Mouse (Mus musculus): ENCODE measurements around the gene Cd1d1.
"Not testable (repeated sequence)": the region's sequence is repeated elsewhere in the genome, so short reads cannot be mapped to it uniquely, and the experiment has no call there.

Cd1d1 gene

DNA sequence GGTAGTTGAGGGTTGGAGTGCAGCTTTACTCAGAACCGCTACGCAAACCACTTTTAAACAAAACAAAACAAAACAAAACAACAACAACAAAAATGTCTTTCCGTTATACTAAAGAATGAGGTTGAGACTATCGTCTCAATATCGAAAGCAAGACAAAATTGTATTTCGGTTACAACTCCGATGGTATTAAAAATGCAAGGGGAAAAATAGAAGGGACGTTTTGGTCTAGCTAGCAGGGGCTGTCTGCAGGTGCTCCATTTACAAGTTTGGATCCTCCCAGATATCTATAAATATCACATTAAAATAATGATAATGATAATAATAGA, at the start of gene Cd1d1:
Gene Cd1d1 (minus strand): TSS at position 27 of the 326 bp plus-strand sequence.
- DNase-seq (ENCODE audit: low read depth, low spot score): no peak

DNA sequence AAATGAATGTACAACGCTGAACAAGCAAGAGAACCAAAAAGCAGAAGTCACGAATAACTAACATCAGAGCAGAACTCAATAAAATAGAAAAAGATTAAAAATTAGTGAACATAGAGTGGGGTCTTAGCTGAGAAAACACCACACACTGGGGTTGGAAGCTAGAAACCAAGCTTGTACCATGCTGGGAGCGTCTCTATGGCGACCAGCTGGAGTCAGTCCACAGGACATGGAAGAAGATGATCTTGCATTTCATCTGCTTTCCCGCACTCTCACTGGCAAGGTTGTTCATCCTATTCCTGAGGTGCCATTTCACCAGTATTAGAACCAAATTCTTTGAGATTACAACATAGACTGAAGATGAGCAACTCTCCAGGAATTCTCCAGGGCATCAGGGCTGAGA, 48.6 kb upstream of the Cd1d1 start:
- no peak for DNase-seq (ENCODE audit: low read depth, low spot score)

DNA sequence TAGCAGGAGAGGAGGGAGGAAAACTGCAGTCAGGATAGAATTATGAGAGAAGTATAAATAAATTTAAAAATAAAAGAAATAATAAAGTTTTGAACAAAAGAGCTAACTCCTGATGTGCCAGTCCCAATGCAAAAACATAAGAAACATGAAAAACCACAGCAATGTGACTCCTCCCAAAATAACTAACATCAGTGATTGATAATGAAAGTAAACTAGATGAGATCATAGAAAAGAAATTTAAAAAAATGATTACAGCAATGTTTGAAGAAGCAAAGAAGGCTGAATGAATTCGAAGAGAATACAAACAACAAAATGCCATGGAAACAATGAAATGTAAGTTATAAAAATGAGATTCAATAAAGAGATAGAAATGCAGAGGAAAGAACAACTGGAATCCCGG, 42.5 kb upstream of the Cd1d1 start:
- no peak for DNase-seq (ENCODE audit: low read depth, low spot score)

DNA sequence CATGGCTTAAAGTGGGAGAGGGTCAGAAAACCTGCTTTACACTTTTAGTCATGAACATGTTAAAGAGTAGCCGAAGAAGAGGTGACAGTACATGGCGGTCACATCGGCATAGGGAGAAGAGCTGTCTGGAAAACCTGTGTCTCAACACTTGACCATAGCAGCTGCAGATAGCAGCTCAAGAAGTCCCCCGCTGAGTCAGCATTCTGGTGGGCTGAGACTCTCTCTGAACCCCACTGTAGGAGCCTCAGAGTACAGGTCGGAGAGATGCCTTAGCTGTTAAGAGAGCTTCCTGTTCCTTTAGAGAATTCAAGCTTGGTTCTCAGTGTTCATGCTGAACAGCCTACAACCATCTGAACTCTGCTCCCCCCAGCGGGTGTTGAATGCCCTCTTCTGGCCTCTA, 39.3 kb upstream of the Cd1d1 start:
- no peak for DNase-seq (ENCODE audit: low read depth, low spot score)

DNA sequence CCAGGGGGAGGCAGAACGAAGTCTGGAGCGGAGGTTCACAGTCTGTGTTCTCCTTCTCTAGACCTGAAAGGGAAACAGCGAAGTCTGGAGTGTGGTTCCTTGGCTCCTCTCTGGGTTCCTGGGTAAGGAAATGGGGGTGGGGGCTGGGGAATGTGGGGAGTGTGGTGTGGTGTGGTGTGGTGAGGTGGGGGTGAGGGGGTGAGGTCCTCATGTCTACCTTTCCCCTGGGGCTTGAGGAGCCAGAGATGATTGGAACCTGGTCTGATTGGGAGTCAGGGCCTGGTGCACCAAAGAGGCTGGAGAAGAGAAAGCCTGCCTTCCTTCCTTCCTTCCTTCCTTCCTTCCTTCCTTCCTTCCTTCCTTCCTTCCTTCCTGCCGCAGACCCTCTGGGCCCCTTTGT, 34.8 kb upstream of the Cd1d1 start:
- DNase-seq (ENCODE audit: low read depth, low spot score): no peak

DNA sequence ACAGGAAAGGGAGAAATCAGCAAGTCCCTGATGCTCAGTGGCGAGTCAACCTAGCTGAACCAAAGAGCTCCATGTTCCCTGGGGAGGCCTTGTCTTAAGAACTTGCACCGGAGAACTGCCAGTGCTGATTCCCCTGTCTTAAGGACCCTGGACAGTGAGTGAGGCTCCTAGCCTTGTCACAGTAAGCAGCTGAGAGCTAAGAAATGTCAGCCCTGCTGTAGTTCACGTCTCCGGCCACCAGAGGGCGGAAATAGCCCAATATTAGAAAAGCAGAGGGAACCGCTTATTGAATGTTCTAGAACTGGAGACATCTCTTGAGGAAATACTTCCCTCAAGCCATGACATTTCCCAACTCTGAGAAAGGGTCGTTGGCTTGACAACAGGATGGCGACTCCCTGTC, 34.1 kb upstream of the Cd1d1 start:
- DNase-seq (ENCODE audit: low read depth, low spot score): peak; percentile 76

DNA sequence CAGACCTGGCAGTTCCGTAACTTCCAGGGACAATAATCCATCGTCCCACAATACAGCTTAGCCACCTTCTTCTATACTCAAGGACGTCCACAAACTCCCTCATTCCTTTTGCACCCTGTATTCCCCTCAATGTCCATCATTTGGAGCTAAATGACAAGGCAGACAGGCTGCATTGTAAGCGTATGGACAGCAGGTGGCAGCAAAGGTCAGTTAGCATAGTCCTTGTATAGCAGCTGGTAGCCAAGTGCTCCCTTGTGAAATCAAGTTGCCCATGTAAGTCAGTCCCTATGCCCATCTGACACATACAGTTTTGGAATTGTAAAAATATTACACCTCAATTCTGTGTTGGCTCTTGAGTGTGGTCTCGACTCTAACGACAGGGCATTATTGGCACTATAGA, 31.6 kb upstream of the Cd1d1 start:
- DNase-seq (ENCODE audit: low read depth, low spot score): peak; percentile 78

DNA sequence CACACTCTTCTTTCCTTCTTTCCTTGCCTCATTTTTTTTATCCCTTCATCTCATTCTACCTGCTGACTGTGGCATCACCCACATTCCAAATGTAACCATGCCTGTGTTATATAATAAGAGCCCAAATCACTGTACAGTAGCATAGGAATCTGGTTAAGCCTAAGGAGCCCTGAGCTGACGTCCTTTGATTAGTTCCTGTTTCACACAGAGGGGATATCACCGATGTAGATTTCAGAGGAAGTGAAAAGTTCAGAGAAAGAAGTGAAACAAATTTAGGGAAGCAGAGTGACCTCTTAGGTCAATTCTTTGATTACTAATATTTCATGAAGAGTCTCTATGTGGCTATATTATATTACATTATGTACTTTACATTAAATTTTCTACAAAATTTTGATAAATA, 18.5 kb upstream of the Cd1d1 start:
- DNase-seq (ENCODE audit: low read depth, low spot score): no peak

DNA sequence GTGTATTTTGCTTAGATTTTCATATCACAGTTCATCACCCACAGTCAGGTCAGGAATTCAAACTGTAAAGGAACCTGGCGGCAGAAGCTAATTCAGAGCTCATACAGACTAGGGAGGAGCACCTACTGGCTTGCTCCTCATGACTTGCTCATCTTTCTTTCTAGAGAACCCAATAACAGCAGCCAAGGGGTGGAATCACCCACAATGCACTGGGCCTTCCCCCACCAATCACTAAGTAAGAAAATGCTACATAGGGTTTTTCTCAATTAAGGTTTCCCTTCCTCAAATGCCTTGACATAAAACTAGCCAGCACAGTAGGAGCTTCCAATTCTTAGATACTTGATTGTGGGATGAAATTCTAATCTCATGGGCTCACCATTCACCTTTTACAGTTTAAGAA, 17.8 kb upstream of the Cd1d1 start:
- DNase-seq (ENCODE audit: low read depth, low spot score): no peak

DNA sequence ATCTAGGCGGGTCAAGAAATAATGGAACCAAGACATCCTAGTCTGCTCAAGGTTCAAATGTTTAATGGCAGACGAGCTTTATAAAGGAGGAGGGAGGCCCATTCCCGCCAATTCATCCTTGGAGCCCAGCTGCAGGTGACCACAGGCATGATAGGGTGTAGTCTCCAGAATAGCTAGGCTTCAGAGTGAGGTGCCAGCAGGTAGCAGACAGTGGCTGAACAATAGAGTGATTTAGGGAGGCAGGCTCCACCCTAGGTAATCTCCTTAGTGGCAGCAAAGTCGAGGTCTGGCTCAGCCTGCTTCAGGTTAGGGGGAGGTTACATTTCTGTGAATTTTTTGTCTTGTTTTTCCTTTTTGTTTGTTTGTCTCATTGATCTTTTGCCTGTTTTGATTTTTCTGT, 16.7 kb upstream of the Cd1d1 start:
- no peak for DNase-seq (ENCODE audit: low read depth, low spot score)

DNA sequence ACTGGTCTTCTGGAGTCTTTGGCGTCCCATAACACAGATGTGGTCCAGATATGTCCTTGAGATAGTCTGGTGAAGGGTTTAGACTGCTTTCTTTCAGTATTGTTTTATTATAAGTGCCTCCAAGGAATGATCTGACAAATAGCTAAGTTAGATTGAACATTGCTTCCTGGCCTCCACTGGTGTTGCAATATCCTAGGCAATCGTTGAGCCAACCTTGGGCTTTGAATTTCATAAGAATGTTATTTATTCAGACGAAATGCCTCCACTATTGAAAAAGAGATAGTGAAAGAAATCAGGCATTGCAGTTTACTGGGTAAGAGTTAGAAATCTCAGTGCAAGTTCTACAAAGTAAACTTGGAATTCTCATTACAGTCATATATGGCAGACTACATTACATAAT, 13.2 kb upstream of the Cd1d1 start:
- DNase-seq (ENCODE audit: low read depth, low spot score): not testable (repeated sequence)

DNA sequence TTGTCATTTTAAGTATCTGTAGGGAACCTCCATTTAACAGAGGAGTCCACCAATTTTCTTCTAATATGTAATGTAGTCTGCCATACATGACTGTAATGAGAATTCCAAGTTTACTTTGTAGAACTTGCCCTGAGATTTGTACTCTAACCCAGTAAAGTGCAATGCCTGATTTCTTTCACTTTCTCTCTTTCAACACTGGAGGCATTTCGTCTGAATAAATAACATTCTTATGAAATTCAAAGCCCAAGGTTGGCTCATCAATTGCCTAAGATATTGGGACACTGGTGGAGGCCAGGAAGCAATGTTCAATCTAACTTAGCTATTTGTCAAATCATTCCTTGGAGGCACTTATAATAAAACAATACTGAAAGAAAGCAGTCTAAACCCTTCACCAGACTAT, 9.0 kb upstream of the Cd1d1 start:
- DNase-seq (ENCODE audit: low read depth, low spot score): not testable (repeated sequence)

DNA sequence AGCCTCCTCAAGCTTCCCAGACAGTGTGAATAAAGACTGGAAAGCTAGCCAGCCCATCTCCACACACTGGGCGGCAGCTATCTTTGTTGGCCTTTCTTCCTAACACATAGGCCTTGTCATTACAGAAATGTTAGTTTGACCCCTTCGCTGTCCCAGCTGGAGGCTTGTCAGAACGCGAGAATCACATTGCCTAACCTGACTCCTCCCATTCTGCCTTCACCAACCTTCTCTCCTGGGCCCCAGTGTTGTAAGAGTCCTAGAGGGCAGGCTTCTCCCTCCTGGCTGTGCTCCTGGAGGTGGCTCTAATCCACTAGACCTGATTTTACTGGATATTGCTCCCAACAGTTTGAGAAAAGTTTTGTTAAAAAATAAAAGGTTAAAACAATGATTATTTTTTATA, 1.4 kb upstream of the Cd1d1 start:
- DNase-seq (ENCODE audit: low read depth, low spot score): no peak

DNA sequence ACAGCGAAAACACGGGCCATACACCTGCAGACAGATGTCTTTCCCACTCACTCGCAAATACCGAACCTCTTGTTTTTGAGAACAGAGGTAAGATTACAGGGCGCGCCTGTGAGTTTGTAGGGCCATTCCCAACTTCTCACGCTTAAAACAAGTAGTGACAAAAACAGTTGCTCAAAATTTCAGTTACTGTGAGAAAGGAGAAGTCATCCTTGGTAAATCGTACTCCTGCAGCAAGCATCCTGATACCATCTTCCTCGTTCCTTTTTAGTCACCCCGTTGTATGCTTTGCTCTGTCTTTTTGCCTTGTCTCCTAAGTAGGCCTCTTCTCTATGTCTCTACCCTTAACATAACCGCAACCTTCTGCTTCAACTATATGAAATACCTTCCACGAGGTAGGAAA, 810 bp upstream of the Cd1d1 start:
- no peak for DNase-seq (ENCODE audit: low read depth, low spot score)

DNA sequence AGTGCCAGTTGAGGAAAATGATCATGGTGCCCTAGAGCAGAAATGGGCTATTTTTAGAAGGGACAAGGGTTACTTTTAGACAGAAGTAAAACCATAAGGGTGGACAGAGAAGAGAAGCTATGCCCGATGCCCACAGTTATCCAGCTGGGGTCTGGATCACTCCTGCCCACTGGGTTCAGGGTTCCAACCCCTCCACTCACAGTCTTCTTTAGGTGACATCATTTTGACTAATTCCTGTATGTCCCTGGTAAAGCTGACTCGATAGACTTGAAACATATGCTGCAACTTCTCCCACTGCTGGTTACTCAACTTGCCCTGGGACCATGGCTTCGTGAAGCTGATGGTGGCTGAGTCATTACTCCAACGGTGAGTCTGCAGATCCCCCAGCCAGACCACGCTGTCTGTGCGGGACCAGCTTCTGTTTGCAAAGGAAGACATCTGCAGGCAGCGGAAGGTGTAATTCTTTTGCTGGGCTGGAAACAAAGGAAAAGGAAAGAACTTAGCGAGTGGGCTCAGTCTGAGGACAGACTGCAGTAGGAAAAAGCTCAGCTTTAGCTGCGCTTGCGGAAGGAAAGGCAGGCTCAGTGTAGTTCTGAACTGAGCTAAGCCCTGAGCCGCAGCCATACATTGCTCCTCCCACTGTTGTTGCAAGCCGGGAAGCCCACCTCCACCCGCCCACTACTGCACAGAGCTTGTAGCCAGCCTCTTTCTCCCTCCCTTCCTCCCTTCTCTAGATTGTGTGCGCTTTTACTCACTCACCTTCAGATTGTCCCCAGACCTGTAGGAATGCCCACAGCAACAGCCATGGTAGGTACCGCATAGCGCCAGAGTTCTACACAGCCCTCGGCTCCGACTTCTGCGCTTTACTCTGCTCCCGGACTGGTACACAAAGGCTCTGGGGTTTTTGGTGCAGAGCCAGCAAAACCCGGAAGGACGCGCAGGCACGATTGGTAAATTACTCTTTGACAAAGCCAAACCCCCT, 517 bp downstream of the Cd1d1 start:
- DNase-seq (ENCODE audit: low read depth, low spot score): peak; percentile 74

DNA sequence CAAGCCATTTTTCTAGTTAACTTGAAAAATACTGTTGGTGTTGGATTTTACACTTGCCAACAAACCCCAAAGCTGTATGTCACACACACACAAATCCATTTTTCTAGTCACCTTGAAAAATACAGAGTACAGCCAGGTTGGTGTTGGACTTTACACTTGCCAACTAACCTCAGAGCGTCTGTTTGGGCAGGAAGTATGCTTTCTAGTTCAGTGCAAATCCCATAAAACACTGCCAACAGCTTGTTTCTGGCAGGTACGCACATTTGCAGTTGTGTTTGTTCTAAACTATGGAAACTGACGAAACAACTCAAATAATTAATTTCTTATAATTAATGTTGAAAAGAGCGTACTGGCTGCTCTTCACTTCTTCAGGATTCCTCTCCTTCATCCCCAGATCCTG, 3.1 kb downstream of the Cd1d1 start:
- DNase-seq (ENCODE audit: low read depth, low spot score): no peak

DNA sequence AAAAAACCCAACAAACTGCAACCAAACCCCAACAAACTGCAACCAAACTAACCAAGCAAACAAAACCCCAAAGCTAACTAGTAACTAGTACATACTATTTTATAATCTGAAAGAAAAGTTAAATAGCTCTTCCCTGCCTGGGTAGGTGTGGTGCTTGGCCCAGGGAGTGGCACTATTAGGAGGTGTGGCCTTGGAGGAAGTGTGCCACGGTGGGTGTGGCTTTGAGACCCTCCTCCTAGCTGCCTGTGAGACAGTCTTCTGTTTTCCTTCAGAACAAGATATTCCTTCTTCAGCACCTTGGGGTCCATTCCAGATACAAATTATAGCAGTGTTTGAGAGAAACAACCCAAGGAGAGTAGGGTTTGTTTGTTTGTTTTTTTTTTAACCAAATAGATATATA, 3.9 kb downstream of the Cd1d1 start:
- DNase-seq (ENCODE audit: low read depth, low spot score): no peak

DNA sequence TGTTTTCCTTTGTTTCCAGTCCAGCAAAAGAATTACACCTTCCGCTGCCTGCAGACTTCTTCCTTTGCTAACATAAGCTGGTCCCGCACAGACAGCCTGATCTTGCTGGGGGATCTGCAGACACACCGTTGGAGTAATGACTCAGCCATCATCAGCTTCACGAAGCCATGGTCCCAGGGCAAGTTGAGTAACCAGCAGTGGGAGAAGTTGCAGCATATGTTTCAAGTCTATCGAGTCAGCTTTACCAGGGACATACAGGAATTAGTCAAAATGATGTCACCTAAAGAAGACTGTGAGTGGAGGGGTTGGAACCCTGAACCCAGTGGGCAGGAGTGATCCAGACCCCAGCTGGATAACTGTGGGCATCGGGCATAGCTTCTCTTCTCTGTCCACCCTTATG, 12.3 kb downstream of the Cd1d1 start:
- DNase-seq (ENCODE audit: low read depth, low spot score): peak; percentile 27

DNA sequence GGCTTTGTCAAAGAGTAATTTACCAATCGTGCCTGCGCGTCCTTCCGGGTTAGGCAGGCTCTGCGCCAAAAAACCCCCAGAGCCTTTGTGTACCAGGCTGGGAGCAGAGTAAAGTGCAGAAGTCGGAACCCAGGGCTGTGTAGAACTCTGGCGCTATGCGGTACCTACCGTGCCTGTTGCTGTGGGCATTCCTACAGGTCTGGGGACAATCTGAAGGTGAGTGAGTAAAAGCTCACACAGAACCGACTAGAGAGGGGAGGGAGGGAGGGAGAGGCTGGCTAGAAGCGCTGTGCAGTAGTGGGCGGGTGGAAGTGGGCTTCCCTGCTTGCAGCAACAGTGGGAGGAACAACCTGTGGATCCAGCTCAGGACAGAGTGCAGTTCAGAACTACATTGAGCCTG, 12.8 kb downstream of the Cd1d1 start:
- peak; percentile 16 for DNase-seq (ENCODE audit: low read depth, low spot score)

DNA sequence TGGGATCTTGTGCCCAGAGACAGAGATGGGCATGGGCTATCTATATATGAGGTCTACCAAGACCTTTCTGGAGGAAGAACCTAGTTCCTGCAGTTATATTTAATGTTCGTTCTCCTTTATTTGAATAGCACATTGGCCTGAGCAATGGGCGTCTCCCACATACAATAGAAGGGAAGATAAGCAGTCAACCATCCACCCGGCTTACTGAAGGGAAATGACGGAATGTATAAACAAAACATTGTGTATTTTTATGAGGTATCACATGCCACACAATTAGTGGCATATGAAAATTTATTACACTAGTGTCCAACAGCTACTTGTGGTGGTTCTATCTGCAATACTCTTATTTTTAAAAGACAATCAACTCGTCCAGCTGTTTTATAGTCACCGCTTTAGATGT, 15.9 kb downstream of the Cd1d1 start:
- DNase-seq (ENCODE audit: low read depth, low spot score): no peak

DNA sequence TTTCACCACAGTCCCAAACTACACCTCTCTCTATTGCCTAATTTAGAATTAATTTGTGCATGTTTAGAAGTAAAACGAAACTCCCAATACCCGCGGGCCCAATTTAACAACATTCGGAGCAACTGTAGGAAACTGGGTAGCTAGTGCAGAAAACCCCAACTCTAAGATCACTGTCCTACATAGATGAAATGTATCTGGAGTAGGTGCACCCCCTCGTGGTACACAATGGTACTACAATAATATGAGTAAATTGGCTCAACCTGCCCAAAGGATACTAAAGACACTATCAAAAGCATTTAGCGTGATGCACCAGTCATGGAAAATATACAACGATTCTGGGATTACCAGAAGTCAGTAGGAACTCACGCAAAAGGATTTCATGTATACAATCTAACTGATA, 22.7 kb downstream of the Cd1d1 start:
- DNase-seq (ENCODE audit: low read depth, low spot score): peak; percentile 84

DNA sequence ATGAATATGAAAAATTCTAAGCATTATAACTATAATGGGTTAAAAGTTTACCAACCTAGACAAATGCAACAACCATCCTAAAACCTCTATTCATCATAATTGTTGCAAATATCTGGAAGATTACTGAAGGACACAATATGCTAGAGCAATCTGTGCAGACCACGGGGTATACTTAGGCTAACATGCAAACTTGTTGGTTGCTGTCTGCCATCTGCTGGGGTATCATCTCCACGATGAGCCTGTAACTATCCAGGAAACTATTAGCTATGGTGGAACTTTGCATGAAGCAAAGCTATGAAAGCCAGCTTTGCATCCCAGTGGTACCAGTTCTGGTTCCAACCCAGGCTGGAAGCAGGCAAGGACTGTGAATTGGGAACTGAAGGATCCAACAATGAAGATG, 24.1 kb downstream of the Cd1d1 start:
- peak; percentile 49 for DNase-seq (ENCODE audit: low read depth, low spot score)

DNA sequence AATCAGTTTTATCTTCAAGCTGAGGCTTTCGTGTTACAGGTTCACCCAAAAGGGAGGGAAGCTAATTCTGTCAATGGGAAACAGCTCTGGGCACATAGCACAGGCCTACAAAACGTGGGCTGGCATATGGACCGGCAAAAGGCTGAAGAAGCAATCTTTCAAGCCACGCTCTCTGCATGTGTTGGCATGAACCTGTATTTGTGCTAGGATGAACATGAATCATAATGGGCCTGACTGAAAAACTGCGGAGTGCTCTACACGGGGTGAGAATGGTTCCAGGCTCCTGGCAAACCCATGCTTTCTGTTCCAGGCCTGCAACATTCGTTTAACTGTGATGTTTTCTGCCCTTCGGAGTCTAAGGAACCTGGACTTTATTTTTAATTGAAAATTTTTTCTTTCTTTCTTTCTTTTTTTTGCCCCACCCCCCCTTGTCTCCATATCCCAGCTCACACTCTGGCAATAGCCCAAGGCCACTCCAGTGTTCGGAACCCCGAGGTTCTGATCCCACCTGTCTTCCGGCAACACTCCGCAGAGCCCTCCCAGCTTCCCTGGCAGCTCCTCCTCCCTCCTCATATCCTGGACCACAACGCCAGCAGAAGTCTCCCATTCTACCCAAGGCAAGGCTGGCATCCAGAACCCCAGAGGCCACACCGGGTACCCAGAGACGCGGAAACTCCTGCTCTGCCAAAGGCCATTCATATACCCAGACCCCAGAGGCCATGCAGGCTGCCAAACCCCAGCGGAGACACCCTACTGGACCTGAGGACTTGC, 36.4 kb downstream of the Cd1d1 start:
- peak; percentile 87 for DNase-seq (ENCODE audit: low read depth, low spot score)
